Mouse (Mus musculus): ENCODE data around the gene Gipr. TPM values are rescaled to one million over a fixed set of nuclear protein-coding genes. Genes with fewer than 3 reads are reported as not detected.
A peak's percentile ranks its signal among the peaks of the same experiment; 100 is the strongest.

Gipr gene
- 0.62 and 0.79 TPM in 2 replicates for polyA plus RNA-seq (2011; ENCODE audit: insufficient read depth, insufficient read length, low replicate concordance, missing spikeins)

DNA sequence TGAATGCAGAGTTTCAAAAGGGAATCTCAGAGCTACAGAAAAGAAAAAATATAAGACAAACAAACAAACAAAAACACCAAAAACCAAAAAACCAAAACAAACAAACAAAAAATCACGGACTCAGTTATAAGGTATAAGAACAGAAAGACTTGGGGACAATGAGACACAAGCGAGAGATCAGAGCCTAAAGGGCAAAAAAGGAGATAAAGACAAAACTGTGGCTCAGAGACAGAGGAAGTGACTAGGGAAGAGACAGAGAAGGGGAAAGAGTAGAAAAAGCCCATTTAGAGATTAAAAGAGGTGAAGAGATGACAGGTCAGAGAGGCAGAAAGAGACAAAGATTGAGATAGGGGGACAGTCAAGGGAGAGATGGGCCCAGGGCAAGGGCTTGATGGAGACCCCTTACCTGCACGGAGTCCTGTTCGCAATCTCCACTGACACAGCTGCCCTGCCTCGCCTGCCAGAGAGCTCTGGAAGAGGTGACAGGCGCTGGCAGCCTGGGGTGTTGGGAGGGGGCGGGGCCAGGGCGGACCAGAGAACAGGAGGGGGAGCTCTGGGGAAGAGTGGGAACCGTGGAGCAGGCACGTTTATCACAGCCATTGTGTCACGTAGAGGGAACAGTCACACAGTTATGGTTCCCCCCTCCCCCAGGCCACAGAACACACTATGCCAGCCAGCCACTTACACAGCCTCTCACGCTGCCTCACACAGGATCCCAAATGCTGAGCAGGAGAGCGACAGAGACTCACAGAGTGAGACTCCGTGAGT lies at the start of gene Gipr:
Gene Gipr, minus strand, starts transcription at position 472 of the 768 bp plus-strand sequence.
- 12% methylated on average over 14 of the region's 14 CpGs for WGBS
- no peak for TF ChIP-seq POLR2A (IDR thresholded peaks at IDR 0.05; ENCODE audit: borderline replicate concordance, control insufficient read depth, low read depth, low read length)
- TF ChIP-seq CTCF (IDR thresholded peaks at IDR 0.05; ENCODE audit: control insufficient read depth, insufficient read depth, low read length) = no peak
- no peak within 1 kb of the TSS for H3K27ac ChIP-seq (ENCODE audit: control insufficient read depth, insufficient read depth, low read depth, low read length, poor library complexity)
- peaks cover 2% of the 10 kb centered on the region; the same call in 1 of the 2 replicates for H3K4me1 ChIP-seq (ENCODE audit: control insufficient read depth, insufficient read depth, low read length)
- H3K4me3 ChIP-seq (replicated peaks; ENCODE audit: control insufficient read depth, low read depth, low read length) = no peak within 1 kb of the TSS

DNA sequence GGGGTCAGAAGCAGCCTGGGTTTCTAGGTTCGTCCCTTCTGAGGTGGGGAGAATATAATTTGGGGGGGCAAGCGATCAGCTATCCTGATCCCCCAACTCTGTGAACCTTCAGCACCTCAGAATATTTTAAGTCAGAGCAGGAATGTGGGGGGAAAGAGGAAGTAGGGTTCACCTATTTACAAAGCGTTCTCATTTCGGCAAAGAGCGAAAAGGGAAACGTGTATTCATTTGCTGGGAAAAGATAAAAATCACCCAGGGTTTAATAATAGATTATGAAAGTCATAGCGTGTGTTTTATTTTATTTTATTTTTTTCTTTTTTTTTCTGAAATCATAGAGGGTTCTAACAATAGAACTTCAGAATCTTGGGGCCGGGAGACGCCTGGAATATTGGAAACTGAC lies 49.0 kb upstream of the Gipr start:
- Histone ChIP-seq H3K4me3 (replicated peaks; ENCODE audit: control insufficient read depth, low read depth, low read length) (no peak overlapping the region), H3K4me1 (ENCODE audit: control insufficient read depth, insufficient read depth, low read length) (no peaks in the 10 kb centered on the region; the same call in 1 of the 2 replicates), H3K27ac (ENCODE audit: control insufficient read depth, insufficient read depth, low read depth, low read length, poor library complexity) (no peak overlapping the region)
- no peak for TF ChIP-seq POLR2A (IDR thresholded peaks at IDR 0.05; ENCODE audit: borderline replicate concordance, control insufficient read depth, low read depth, low read length)
- TF ChIP-seq CTCF (IDR thresholded peaks at IDR 0.05; ENCODE audit: control insufficient read depth, insufficient read depth, low read length) = no peak
- 3% methylated on average over 9 of the region's 9 CpGs for WGBS

GRCm38 (mm10) chr7:19214369-19214768 lies 48.4 kb upstream of the Gipr start:
- WGBS = 8% methylated on average over 7 of the region's 7 CpGs
- Histone ChIP-seq H3K4me3 (replicated peaks; ENCODE audit: control insufficient read depth, low read depth, low read length) (no peak overlapping the region), H3K4me1 (ENCODE audit: control insufficient read depth, insufficient read depth, low read length) (no peaks in the 10 kb centered on the region; the same call in 1 of the 2 replicates), H3K27ac (ENCODE audit: control insufficient read depth, insufficient read depth, low read depth, low read length, poor library complexity) (no peak overlapping the region)
- no peak for TF ChIP-seq CTCF (IDR thresholded peaks at IDR 0.05; ENCODE audit: control insufficient read depth, insufficient read depth, low read length)

GRCm38 (mm10) chr7:19213385-19213784 lies 47.5 kb upstream of the Gipr start:
- Histone ChIP-seq H3K4me1 (ENCODE audit: control insufficient read depth, insufficient read depth, low read length) (no peaks in the 10 kb centered on the region; the same call in 1 of the 2 replicates), H3K4me3 (replicated peaks; ENCODE audit: control insufficient read depth, low read depth, low read length) (no peak overlapping the region), H3K27ac (ENCODE audit: control insufficient read depth, insufficient read depth, low read depth, low read length, poor library complexity) (no peak overlapping the region)
- WGBS = 77% methylated on average over 2 of the region's 2 CpGs
- TF ChIP-seq CTCF (IDR thresholded peaks at IDR 0.05; ENCODE audit: control insufficient read depth, insufficient read depth, low read length) (no peak), POLR2A (IDR thresholded peaks at IDR 0.05; ENCODE audit: borderline replicate concordance, control insufficient read depth, low read depth, low read length) (no peak)

- 8% methylated on average over 28 of the region's 30 CpGs for WGBS
- Histone ChIP-seq H3K4me1 (ENCODE audit: control insufficient read depth, insufficient read depth, low read length) (no peaks in the 10 kb centered on the region; the same call in 1 of the 2 replicates), H3K4me3 (replicated peaks; ENCODE audit: control insufficient read depth, low read depth, low read length) (no peak within 1 kb of the TSS), H3K27ac (ENCODE audit: control insufficient read depth, insufficient read depth, low read depth, low read length, poor library complexity) (no peak within 1 kb of the TSS)
- no peak for TF ChIP-seq CTCF (IDR thresholded peaks at IDR 0.05; ENCODE audit: control insufficient read depth, insufficient read depth, low read length)
- TF ChIP-seq POLR2A (IDR thresholded peaks at IDR 0.05; ENCODE audit: borderline replicate concordance, control insufficient read depth, low read depth, low read length) = no peak
These were observed 46.2 kb upstream of the Gipr start, which contains the start of gene Gpr4 for GRCm38 (mm10) chr7:19211996-19212755. Gene Gpr4 (plus strand): TSS chr7:19212538.

DNA sequence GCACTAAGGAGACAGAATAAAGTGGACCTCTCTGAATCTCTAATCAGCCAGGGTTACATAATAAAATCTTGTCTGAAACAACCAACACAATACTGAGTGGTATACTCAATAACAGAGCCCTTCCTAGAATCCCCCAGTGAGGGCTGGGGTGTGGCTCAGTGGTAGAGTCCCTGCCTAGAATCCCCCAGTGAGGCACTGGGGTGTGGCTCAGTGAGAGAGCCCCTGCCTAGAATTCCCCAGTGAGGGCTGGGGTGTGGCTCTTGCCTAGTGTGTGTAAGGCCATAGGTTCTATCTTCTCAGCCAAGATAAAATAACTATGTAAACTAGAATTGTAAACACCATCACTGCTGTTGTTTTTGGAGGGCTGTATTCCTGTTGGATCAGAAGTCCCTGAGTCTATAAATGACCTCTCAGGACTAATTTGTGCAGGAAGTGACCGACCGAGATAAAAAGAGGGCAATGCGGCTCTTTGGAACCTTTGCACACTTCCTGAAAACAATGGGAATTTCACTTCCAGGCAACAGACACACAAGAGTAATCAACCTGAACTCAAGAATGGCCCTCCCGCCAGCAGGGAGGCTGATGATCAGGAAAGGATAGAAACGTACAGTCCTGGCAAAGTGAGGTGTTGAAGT lies 45.2 kb upstream of the Gipr start:
- 72% methylated on average over 5 of the region's 5 CpGs for WGBS
- H3K4me1 ChIP-seq (ENCODE audit: control insufficient read depth, insufficient read depth, low read length) = no peaks in the 10 kb centered on the region; the same call in 1 of the 2 replicates
- no peak for TF ChIP-seq POLR2A (IDR thresholded peaks at IDR 0.05; ENCODE audit: borderline replicate concordance, control insufficient read depth, low read depth, low read length)
- no peak for TF ChIP-seq CTCF (IDR thresholded peaks at IDR 0.05; ENCODE audit: control insufficient read depth, insufficient read depth, low read length)
- no peak overlapping the region for H3K4me3 ChIP-seq (replicated peaks; ENCODE audit: control insufficient read depth, low read depth, low read length)
- no peak overlapping the region for H3K27ac ChIP-seq (ENCODE audit: control insufficient read depth, insufficient read depth, low read depth, low read length, poor library complexity)

DNA sequence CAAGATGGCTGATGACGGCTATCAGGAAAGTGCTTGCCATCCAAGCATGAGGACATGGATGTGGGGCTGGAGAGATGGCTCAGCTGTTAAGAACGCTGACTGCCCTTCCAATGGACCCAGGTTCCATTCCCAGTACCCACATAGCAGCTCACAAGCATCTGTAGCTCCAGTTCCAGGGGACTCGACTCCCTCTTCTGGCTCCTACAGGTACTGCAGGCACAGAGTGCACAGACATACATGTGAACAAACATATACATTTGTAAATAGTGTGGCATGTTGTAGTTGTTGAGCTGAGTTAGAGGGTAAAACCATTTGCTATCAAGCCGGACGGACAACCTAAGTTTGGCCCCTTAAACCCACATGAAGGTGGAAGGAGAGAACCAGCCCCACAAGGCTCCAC lies 44.1 kb upstream of the Gipr start:
- Histone ChIP-seq H3K27ac (ENCODE audit: control insufficient read depth, insufficient read depth, low read depth, low read length, poor library complexity) (no peak overlapping the region), H3K4me1 (ENCODE audit: control insufficient read depth, insufficient read depth, low read length) (no peaks in the 10 kb centered on the region; the same call in 1 of the 2 replicates), H3K4me3 (replicated peaks; ENCODE audit: control insufficient read depth, low read depth, low read length) (no peak overlapping the region)
- TF ChIP-seq CTCF (IDR thresholded peaks at IDR 0.05; ENCODE audit: control insufficient read depth, insufficient read depth, low read length) = peak; percentile 31; the same call in 1 of the 2 replicates
- no peak for TF ChIP-seq POLR2A (IDR thresholded peaks at IDR 0.05; ENCODE audit: borderline replicate concordance, control insufficient read depth, low read depth, low read length)
- WGBS = 84% methylated on average over 5 of the region's 5 CpGs

GRCm38 (mm10) chr7:19209494-19209893 lies 43.6 kb upstream of the Gipr start:
- WGBS = 80% methylated on average over 4 of the region's 4 CpGs
- TF ChIP-seq CTCF (IDR thresholded peaks at IDR 0.05; ENCODE audit: control insufficient read depth, insufficient read depth, low read length) (no peak), POLR2A (IDR thresholded peaks at IDR 0.05; ENCODE audit: borderline replicate concordance, control insufficient read depth, low read depth, low read length) (no peak)

More at GRCm38 (mm10) chr7:19209494-19209893, 43.6 kb upstream of the Gipr start:
- no peak overlapping the region for H3K4me3 ChIP-seq (replicated peaks; ENCODE audit: control insufficient read depth, low read depth, low read length)
- no peak overlapping the region for H3K27ac ChIP-seq (ENCODE audit: control insufficient read depth, insufficient read depth, low read depth, low read length, poor library complexity)
- no peaks in the 10 kb centered on the region; the same call in 1 of the 2 replicates for H3K4me1 ChIP-seq (ENCODE audit: control insufficient read depth, insufficient read depth, low read length)

Measured in bone marrow, adult 2 months (tissue).